Mouse (Mus musculus) adrenal gland, adult (tissue): ENCODE results near the gene Nr3c2.
A peak's percentile ranks its signal among the peaks of the same experiment; 100 is the strongest.

ENCODE experiments used
- DNase-seq, 2 experiments: peaks; one replicate each; pipeline ENCODE4 v3.0.0; 2022 to 2023; ENCODE audit warnings: low spot score in 1 of 2; ENCODE audit not compliant: inconsistent age in 2 of 2

The Nr3c2 gene

DNA sequence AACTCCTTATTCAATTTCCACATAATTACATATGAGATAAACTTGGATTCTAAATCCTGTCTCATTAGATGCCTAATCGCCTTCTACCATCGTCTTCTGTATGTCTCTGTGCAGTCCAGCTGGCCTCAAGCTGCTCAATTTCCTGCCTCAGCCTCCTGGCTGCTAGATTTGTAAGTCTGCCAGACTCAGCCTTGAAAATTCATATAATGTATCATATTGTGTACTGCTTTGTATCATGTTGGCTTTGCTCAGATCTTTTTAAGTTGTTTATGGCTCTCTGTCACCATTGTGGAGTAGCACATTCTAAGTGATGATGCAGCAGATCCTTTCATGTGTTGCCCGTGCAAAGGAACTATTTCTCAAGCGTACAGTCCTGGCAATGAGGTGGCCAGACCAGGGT is 71.9 kb downstream of the Nr3c2 start:
- no peak for DNase-seq

DNA sequence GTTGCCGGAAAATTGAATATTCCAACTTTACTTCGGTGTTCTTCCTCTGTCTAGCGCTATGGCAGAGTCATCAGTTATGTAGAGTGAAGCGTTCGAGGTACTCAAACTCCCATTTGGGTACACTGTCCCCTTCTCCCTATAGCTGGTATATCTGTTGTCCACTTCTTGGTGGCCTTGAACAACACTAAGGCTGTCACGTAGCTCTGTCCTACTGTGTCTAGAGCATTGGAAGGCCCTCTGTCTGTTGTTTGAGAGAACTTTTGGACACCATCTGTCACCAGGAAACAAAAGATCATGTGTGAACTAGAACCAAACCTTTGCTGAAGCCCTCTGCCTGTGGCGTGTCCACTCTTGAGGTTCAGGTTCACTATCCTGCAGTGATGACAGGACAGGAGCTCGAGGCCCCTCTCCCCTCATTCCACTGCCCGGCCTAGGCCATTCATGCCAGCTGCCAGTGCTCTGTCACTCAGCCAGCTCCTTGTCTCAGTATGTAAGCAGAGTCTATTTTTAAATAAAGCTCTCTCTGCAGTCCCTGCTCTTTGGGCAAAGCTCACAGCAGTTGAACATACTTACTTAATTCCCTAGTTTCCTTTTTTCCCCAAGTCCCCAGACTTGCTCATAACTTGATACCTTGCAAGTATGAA is 72.6 kb downstream of the Nr3c2 start:
- DNase-seq: no peak

DNA sequence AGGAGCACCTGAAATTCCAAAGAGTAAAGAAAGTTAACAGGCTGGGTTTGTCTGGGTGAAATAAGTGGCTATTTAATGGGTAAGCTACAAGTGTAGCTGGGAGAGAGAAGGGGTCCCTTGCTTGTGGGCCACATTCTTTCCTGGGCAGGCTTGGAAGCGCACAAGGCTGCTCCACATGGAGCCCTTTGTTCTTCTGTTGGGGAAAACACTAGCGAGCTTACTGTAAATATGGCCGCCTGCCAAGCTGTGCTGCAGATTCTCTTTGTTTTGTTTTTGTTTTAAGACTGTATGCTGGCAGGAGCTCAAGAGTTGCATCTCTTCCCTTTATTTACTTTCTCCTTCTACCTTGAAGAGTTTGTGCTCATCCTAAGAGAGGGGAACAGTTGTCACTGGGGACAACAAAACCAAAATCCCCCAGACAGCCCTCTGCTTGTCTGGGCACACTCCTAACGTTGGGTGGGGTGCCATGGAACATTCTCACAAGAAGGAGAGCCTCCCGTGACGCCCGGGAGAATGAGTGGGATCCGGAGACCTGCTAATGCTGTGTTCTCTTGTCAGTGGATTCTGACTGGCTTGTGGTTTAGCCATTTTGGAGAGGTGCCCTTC is 73.8 kb downstream of the Nr3c2 start:
- DNase-seq: peak in 1 of 2 experiments; percentile 41

- no peak for DNase-seq
Observed at GRCm38 (mm10) chr8:76977907-76978306, 78.7 kb downstream of the Nr3c2 start.

- no peak for DNase-seq
Observed at GRCm38 (mm10) chr8:76984082-76984481, 84.8 kb downstream of the Nr3c2 start.

DNA sequence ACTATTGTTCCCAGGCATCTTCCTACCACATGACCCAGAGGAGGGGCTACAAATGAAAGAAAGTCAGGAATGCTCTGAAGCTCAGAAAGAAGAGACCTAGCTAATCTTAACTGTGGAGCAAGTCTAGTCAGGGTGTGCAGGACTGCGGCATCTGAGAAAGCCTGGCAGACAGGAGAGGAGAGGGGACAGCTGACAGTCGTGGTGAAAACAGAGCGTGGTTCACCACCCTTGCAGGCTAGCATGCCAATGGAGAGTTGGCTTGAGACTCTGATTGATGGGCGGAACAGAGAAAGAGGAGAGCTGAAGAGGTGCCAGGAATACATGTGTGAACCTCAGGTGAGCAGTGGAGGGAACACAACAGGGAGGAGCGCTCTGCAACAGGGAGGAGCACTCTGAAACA is 85.6 kb downstream of the Nr3c2 start:
- DNase-seq: no peak

DNA sequence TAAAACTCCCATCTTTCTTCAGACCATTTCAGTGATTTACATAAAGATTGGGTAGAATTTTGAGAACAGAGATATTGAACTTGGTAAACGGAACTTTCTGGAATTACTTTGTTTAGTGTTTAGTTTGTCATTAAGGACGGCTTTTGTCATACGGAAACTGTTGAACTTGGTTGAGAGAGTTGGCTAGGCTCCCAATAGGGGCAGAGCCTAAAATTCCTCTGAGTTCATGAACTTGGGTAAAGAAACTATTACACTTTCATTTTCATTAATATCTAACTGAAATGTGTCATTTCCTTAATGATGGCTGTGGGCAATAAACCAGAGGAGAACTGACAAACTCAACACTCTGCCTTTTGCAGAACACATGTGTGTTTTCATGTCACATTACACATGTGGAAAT is 88.6 kb downstream of the Nr3c2 start:
- DNase-seq: no peak

DNA sequence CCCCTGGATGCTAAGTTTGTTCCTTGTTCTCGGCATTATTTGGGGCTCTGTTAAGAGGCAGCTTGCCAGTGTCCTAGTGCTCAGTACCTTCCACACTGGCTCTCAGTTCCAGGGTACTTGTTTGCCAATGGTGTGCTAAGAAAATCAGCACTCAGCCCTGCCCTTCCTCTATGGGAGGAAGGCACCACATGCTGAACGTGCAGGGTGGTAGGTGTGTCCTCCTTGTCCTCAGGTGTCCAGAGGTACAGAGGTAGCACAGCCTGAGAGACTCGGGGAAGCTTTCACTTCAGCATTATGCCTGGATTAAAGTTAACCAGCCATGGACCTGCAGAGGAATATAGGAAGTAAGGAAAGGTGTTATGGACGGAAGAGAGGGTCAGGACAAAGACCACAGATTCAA is 99.0 kb downstream of the Nr3c2 start:
- DNase-seq: no peak

DNA sequence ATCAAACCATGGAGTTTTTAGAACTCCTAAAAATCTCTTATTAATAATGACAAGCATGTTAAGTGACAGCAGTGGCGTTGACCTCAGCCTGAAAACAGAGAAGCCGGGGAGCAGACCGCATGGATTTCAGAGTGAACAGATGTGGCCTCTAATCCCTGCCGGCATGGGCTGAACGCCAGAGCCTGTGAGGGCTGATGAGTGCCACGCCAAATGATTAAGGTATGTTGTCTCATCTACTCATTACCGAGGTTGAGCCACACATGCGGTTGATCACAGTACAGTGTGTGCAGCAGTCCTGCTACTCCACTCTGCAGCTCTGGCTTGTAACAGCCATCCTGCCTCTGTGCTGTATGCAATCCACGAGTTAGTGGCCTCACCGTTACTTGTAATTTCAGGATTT is 110.2 kb downstream of the Nr3c2 start:
- no peak for DNase-seq

GRCm38 (mm10) chr8:77011985-77012384 is 112.7 kb downstream of the Nr3c2 start:
- DNase-seq: no peak

DNA sequence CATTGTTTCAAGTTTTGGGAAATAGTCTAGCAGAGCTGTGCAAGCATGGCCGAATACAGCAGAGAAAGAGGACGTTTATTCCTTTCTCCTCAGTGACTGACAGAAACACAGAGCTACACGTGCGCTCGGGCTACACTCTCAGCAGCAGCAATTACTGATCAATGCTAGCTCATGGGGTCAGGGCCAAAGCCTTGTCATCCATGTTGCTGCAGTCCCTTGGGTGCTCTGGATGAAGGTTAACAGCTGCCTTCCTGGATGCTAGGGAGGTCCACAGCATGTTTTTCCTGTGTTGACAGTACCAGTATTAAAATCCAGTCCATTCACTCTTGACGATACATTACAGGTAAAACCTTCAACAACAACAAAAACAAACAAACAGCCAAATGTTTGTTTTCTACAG is 113.4 kb downstream of the Nr3c2 start:
- DNase-seq: no peak

DNA sequence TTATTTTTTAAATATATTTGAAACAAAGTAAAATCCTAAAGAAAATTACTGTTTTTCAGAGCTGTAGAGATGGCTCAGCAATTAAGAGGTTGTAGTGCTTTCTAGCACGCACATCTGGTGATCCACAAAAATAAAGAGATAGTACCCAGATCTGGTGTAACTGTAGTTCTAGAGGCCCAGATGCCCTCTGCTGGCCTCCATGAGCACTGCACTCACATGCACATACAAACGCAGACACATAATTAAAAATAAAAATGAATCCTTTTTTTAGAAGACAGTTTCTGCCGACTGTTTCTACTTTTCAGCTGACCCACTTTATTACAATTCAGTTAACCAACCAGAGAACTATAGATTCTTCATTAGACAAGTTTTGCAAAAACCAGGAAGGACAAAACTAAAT is 117.5 kb downstream of the Nr3c2 start:
- DNase-seq: no peak

GRCm38 (mm10) chr8:77023837-77024710 is 124.8 kb downstream of the Nr3c2 start:
- DNase-seq: no peak

DNA sequence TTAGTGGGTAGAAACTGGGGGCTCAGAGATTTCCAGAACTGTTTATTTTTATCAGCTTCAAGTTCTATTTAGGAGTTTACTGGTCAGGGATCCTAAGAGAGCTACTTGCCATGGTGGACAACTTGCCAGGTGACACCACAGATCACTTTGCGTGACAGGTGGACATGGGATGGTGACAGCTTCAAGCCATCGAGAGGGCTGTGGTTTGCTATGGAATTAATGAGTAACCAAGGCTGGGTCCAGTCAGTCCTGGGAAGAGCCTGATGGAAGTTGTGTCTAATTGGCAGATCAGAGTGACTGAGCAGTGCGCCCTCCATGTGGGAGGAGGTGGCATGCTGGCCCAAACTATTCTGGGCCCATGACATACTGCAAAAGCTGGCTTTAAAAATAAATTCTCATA is 132.0 kb downstream of the Nr3c2 start:
- DNase-seq: no peak

DNA sequence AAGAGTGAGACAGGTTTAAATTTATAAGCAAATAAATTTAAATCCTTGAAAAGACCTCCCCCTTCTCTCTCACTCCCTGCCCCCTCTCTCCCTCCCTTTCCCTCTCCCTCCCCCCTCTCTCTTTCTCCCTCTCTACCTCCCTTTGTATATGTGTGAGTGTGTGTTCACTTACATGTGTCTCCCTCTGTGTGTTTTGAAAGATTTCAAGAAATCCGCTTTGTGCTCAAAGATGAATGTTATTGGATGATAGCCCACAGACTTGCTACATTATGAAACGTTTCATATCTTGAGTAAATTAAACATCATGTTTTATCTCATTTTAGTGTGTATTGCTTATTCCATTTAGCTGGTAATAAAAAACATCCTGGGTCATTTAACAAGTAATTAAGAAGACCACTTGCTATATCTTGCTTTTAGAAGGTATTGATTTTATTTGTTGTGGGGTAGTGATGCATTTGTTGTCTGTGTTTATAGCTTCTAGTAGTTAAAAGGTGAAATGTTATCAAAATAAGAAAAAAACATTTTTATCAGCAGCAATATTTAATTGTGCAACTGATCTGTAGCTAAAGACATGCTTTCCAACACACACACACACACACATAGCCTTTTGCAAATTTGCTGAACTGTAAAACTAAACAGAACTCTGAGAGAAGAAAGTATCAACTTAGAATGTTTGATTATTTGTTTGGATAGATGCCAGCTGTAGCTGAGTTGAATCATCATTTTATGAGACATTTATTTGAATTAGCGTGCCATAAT is 134.6 kb downstream of the Nr3c2 start:
- no peak for DNase-seq

GRCm38 (mm10) chr8:77034465-77034829 is 135.2 kb downstream of the Nr3c2 start:
- DNase-seq: no peak

GRCm38 (mm10) chr8:77041214-77041613 is 142.0 kb downstream of the Nr3c2 start:
- no peak for DNase-seq

- DNase-seq: no peak
Observed at GRCm38 (mm10) chr8:77044849-77045248, 145.6 kb downstream of the Nr3c2 start.

DNA sequence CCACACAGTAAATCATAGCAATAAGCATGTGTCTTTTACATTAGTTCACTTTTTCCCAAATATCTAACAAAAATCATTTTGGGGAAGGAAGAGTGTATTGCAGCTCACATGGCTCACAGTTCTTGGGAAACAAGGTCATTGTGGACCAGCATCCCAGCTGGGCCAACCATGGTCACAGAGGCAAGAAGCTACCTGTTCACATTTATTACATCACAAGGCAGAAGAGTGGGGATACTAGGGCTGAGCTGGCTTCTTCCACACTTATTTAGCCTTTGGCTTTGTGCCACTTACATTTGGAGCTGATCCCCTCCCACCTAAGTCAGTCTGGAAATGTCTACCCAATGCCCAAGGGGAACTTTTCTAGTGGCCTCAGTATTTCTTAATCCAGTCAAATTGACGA is 146.5 kb downstream of the Nr3c2 start:
- no peak for DNase-seq

GRCm38 (mm10) chr8:77046217-77046616 is 147.0 kb downstream of the Nr3c2 start:
- DNase-seq: no peak

DNA sequence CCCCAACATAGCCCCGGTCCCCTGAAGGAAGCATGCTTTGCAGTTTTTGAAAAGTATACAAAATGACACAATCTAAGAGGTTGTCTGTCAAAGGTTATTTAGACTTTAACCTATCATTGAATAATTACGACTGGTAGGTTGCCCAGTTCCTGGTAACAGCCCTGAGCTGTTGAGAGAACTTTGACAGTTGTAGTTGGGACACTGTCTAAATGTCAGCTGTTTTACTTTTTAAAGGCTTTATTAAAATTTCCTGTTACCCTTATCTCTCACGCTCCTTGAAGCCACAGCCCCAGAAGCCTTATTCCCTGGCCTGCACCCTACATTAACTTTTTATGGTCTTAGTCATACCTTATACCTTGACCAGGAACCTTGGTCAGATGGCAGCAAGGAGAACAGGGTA is 147.5 kb downstream of the Nr3c2 start:
- DNase-seq: no peak
